Comparison of ENCODE assay signal across 24 mouse cellular contexts in genomic region chr9:45465396-45466019, GRCm38 (mm10). TPM values are rescaled to one million over a fixed set of nuclear protein-coding genes. Genes with fewer than 3 reads are reported as not detected.
A peak's percentile ranks its signal among the peaks of the same experiment; 100 is the strongest.
DNase-seq lines count a peak whose midpoint lies in the region; ATAC-seq and TF ChIP-seq lines count a peak whose summit lies in the region.
"Had no signal": no experiment of that assay in that cellular context is flagged by ENCODE, and none has a peak within 500 bp of the region (broad histone marks: within the 10 kb centered on the region; RNA-seq: fewer than 3 reads in every experiment).

No protein-coding gene starts in this region.

- H3K9ac ChIP-seq in kidney, embryonic 14.5 days (ENCODE audit: low read depth, low read length), result peak overlapping the region; percentile 23; the same call in 1 of the 2 replicates
- H3K9ac ChIP-seq in embryonic facial prominence, embryonic 12.5 days, result no peak overlapping the region
- no peak overlapping the region for H3K9ac ChIP-seq in limb, embryonic 12.5 days (replicated peaks)
- no peak overlapping the region for H3K9ac ChIP-seq in neural tube, embryonic 15.5 days (replicated peaks)

- WGBS in kidney, embryonic 14.5 days, result 16% methylated on average over 6 of the region's 6 CpGs
- WGBS in embryonic facial prominence, embryonic 12.5 days, result 47% methylated on average over 6 of the region's 6 CpGs
- 24% methylated on average over 6 of the region's 6 CpGs for WGBS in limb, embryonic 12.5 days
- 44% methylated on average over 6 of the region's 6 CpGs for WGBS in neural tube, embryonic 15.5 days
- WGBS in cerebellum, adult 2 months, result 55% methylated on average over 6 of the region's 6 CpGs

- H3K27ac ChIP-seq in kidney, embryonic 14.5 days (ENCODE audit: low read depth, low read length), result no peak overlapping the region
- 0 out of 2 replicates have a peak overlapping the region, but pooled peaks have one; percentile 50 for H3K27ac ChIP-seq in embryonic facial prominence, embryonic 12.5 days
- peak overlapping the region; percentile 35; the same call in 1 of the 2 replicates for H3K27ac ChIP-seq in limb, embryonic 12.5 days
- H3K27ac ChIP-seq in neural tube, embryonic 15.5 days (replicated peaks), result no peak overlapping the region
- H3K27ac ChIP-seq in cerebellum, adult 2 months (ENCODE audit: insufficient read depth, low read length), result no peak overlapping the region
- H3K27ac ChIP-seq: heart, embryonic 10.5 days; hindbrain, postnatal 0 days; stomach, postnatal 0 days had no signal

- peak; percentile 85 for ATAC-seq in kidney, embryonic 14.5 days (ENCODE audit: low FRiP score, low TSS enrichment)
- no peak for ATAC-seq in embryonic facial prominence, embryonic 12.5 days (ENCODE audit: insufficient number of reproducible peaks, insufficient read depth, low FRiP score, low TSS enrichment)
- ATAC-seq in limb, embryonic 12.5 days (ENCODE audit: insufficient number of reproducible peaks, insufficient read depth, low FRiP score, low TSS enrichment, low read depth), result 0 out of 2 replicates have a peak, but pooled peaks have one; percentile 26
- no peak for ATAC-seq in neural tube, embryonic 15.5 days (ENCODE audit: low FRiP score)
- ATAC-seq: hindbrain, postnatal 0 days; midbrain, embryonic 16.5 days had no signal

- no peak overlapping the region for H3K4me3 ChIP-seq in kidney, embryonic 14.5 days (ENCODE audit: low read length)
- no peak overlapping the region for H3K4me3 ChIP-seq in embryonic facial prominence, embryonic 12.5 days
- no peak overlapping the region for H3K4me3 ChIP-seq in limb, embryonic 12.5 days (replicated peaks)
- H3K4me3 ChIP-seq in neural tube, embryonic 15.5 days (replicated peaks), result no peak overlapping the region
- no peak overlapping the region for H3K4me3 ChIP-seq in cerebellum, adult 2 months (replicated peaks; ENCODE audit: insufficient read depth, low read depth, low read length)
- H3K4me3 ChIP-seq: heart, embryonic 10.5 days had no signal

- H3K4me2 ChIP-seq in kidney, embryonic 14.5 days (replicated peaks; ENCODE audit: low read depth, low read length), result no peak overlapping the region
- no peak overlapping the region for H3K4me2 ChIP-seq in embryonic facial prominence, embryonic 12.5 days (replicated peaks)
- peak overlapping the region; percentile 15; the same call in 1 of the 2 replicates for H3K4me2 ChIP-seq in limb, embryonic 12.5 days
- H3K4me2 ChIP-seq in neural tube, embryonic 15.5 days, result no peak overlapping the region
- H3K4me2 ChIP-seq: liver, embryonic 11.5 days had no signal

- H3K9me3 ChIP-seq in kidney, embryonic 14.5 days (ENCODE audit: control insufficient read depth, low read length), result no peaks in the 10 kb centered on the region; the same call in 1 of the 2 replicates
- H3K9me3 ChIP-seq in embryonic facial prominence, embryonic 12.5 days, result no peaks in the 10 kb centered on the region
- no peaks in the 10 kb centered on the region for H3K9me3 ChIP-seq in limb, embryonic 12.5 days
- H3K9me3 ChIP-seq in neural tube, embryonic 15.5 days (replicated peaks), result no peaks in the 10 kb centered on the region
- H3K9me3 ChIP-seq: heart, embryonic 10.5 days had no signal

- no peaks in the 10 kb centered on the region for H3K27me3 ChIP-seq in kidney, embryonic 14.5 days (ENCODE audit: control insufficient read depth, insufficient read depth, low read length)
- H3K27me3 ChIP-seq in embryonic facial prominence, embryonic 12.5 days, result no peaks in the 10 kb centered on the region
- H3K27me3 ChIP-seq in limb, embryonic 12.5 days, result peaks cover 2% of the 10 kb centered on the region
- H3K27me3 ChIP-seq in neural tube, embryonic 15.5 days (replicated peaks), result no peaks in the 10 kb centered on the region
- H3K27me3 ChIP-seq in cerebellum, adult 2 months (ENCODE audit: control insufficient read depth, insufficient read depth, low read length), result no peaks in the 10 kb centered on the region

- peaks cover 9% of the 10 kb centered on the region; the same call in 1 of the 2 replicates for H3K4me1 ChIP-seq in kidney, embryonic 14.5 days (ENCODE audit: control insufficient read depth, insufficient read depth, low read length)
- peaks cover 9% of the 10 kb centered on the region for H3K4me1 ChIP-seq in embryonic facial prominence, embryonic 12.5 days
- peaks cover 16% of the 10 kb centered on the region for H3K4me1 ChIP-seq in limb, embryonic 12.5 days (replicated peaks)
- peaks cover 15% of the 10 kb centered on the region for H3K4me1 ChIP-seq in neural tube, embryonic 15.5 days
- peaks cover 1% of the 10 kb centered on the region for H3K4me1 ChIP-seq in cerebellum, adult 2 months (ENCODE audit: control insufficient read depth, insufficient read depth, low read length)

- no peaks in the 10 kb centered on the region for H3K36me3 ChIP-seq in kidney, embryonic 14.5 days (ENCODE audit: control insufficient read depth, insufficient read depth, low read length)
- H3K36me3 ChIP-seq in embryonic facial prominence, embryonic 12.5 days, result no peaks in the 10 kb centered on the region
- no peaks in the 10 kb centered on the region for H3K36me3 ChIP-seq in limb, embryonic 12.5 days
- H3K36me3 ChIP-seq in neural tube, embryonic 15.5 days, result no peaks in the 10 kb centered on the region
- H3K36me3 ChIP-seq: heart, embryonic 10.5 days had no signal

- DNase-seq in kidney, adult 11 months, result no peak
- peak; percentile 50 for DNase-seq in embryo, embryonic 10.5 days (ENCODE audit: low spot score)
- no peak for DNase-seq in layer of hippocampus, postnatal 10 days (ENCODE audit: low spot score in 2 of 2)
- no peak for DNase-seq in cerebellum, adult 2 months
- DNase-seq: adrenal gland, postnatal 14 days; cerebellum, adult 8-10 months; gastrocnemius, postnatal 25 days; heart, postnatal 14 days; kidney, postnatal 14 days; layer of hippocampus, adult 9-11 months; lung, adult 2 months; right cerebral cortex, postnatal 14 days had no signal

- TF ChIP-seq POLR2A in cerebellum, adult 2 months (IDR thresholded peaks at IDR 0.05; ENCODE audit: borderline replicate concordance, insufficient read depth, low read length), result no peak

- TF ChIP-seq CTCF in cerebellum, adult 2 months (IDR thresholded peaks at IDR 0.05; ENCODE audit: borderline replicate concordance, insufficient read depth, low read depth, low read length), result no peak

RNA-seq across cellular contexts. Expression of gene Dscaml1, which starts 39.1 kb away (rescaled TPM):
- 0.14 and 0.23 TPM in 2 replicates for polyA plus RNA-seq in kidney, embryonic 14.5 days (2014; fragmentation: Nextera tagmentation; extraction: Ambion mirVana)
- 0.87 and 1.2 TPM in 2 replicates for polyA plus RNA-seq in embryonic facial prominence, embryonic 12.5 days (2016; fragmentation: Nextera tagmentation; extraction: Ambion mirVana)
- polyA plus RNA-seq in limb, embryonic 12.5 days (2016; fragmentation: Nextera tagmentation; extraction: Ambion mirVana), result 0.83 and 0.84 TPM in 2 replicates
- 10 to 100 TPM; 67.0 to 72.6 TPM for total RNA-seq in layer of hippocampus, postnatal 10 days (2021)
- 12.4 and 16.4 TPM in 2 replicates for polyA plus RNA-seq in neural tube, embryonic 15.5 days (2015; fragmentation: Nextera tagmentation; extraction: Ambion mirVana)
- polyA plus RNA-seq in cerebellum, adult 2 months (2012; rRNA removed), result 23.4 and 27.0 TPM in 2 replicates
- total RNA-seq: common myeloid progenitor, adult 5-6 weeks; gastrocnemius, postnatal 25 days; heart, postnatal 14 days; megakaryocyte progenitor cell, adult 5-6 weeks had no signal
- polyA plus RNA-seq: C2C12 had no signal

Comparison
In these comparisons a context has a peak if more than half of its experiments do, and no peak if none do; other contexts are left out.
1. ATAC-seq: peak in kidney, embryonic 14.5 days (single experiment) and limb, embryonic 12.5 days (single experiment); none in embryonic facial prominence, embryonic 12.5 days (single experiment) and neural tube, embryonic 15.5 days (single experiment).
2. H3K27ac ChIP-seq: peak in embryonic facial prominence, embryonic 12.5 days (single experiment) and limb, embryonic 12.5 days (single experiment); none in kidney, embryonic 14.5 days (single experiment), neural tube, embryonic 15.5 days (single experiment) and cerebellum, adult 2 months (single experiment).